Comparison of ENCODE assay signal across 18 mouse cellular contexts in the genomic region with DNA sequence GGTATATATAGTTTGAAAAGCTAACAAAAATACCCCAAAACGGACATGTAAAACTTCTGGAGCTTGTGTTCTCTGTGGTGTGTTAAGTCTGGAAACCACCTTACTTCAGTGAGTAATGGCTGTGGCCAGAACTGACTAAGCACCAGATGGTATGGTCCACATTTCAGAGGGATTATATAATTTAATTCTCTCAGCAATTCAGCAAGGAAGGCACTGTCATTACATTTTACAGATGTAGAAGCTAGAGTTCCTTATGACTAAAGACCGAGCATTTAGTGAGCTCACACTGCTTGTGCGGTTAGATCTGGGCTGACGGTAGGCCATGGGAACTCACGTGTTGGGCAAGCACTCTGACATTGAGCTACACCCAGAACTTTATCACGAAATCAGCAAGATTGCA. TPM values are rescaled to one million over a fixed set of nuclear protein-coding genes. Genes with fewer than 3 reads are reported as not detected.
DNase-seq lines count a peak whose midpoint lies in the region; ATAC-seq lines count a peak whose summit lies in the region.
"Had no signal": no experiment of that assay in that cellular context is flagged by ENCODE, and none has a peak within 500 bp of the region (broad histone marks: within the 10 kb centered on the region; RNA-seq: fewer than 3 reads in every experiment).

No protein-coding gene starts in this region.

- no peaks in the 10 kb centered on the region for H3K9me3 ChIP-seq in embryonic facial prominence, embryonic 14.5 days (ENCODE audit: control insufficient read depth, low read length)
- H3K9me3 ChIP-seq: heart, embryonic 15.5 days; limb, embryonic 13.5 days; liver, embryonic 15.5 days; midbrain, embryonic 10.5 days had no signal

- H3K9ac ChIP-seq in embryonic facial prominence, embryonic 14.5 days (ENCODE audit: low read depth, low read length) = no peak overlapping the region
- H3K9ac ChIP-seq: heart, embryonic 15.5 days; limb, embryonic 13.5 days; liver, embryonic 15.5 days had no signal

- H3K4me3 ChIP-seq in embryonic facial prominence, embryonic 14.5 days (ENCODE audit: low read depth, low read length) = no peak overlapping the region
- H3K4me3 ChIP-seq: heart, embryonic 15.5 days; limb, embryonic 13.5 days; liver, embryonic 15.5 days; midbrain, embryonic 10.5 days had no signal

- H3K27me3 ChIP-seq in embryonic facial prominence, embryonic 14.5 days (replicated peaks; ENCODE audit: control insufficient read depth, insufficient read depth, low read length) = no peaks in the 10 kb centered on the region
- H3K27me3 ChIP-seq: heart, embryonic 15.5 days; limb, embryonic 13.5 days; liver, embryonic 15.5 days; Patski had no signal

- peak; percentile 26; the same call in 1 of the 2 replicates for ATAC-seq in embryonic facial prominence, embryonic 14.5 days (ENCODE audit: low read depth)
- ATAC-seq: forebrain, embryonic 14.5 days; intestine, embryonic 16.5 days; Patski had no signal

- peaks cover 20% of the 10 kb centered on the region for H3K4me1 ChIP-seq in embryonic facial prominence, embryonic 14.5 days (ENCODE audit: control insufficient read depth, insufficient read depth, low read length)
- H3K4me1 ChIP-seq: liver, embryonic 15.5 days; midbrain, embryonic 10.5 days had no signal

- peak; percentile 38 to 49 for DNase-seq in frontal cortex, postnatal 36 days (ENCODE audit: low spot score in 2 of 2)
- DNase-seq in frontal cortex, postnatal 10 days (ENCODE audit: low spot score in 2 of 2) = no peak
- DNase-seq in thymus, postnatal 0 days (ENCODE audit: low spot score) = peak; percentile 7
- no peak for DNase-seq in thymus, postnatal 4 days
- DNase-seq in embryonic facial prominence, embryonic 14.5 days (ENCODE audit: low spot score) = peak; percentile 39
- DNase-seq in heart, adult 9 months (ENCODE audit: low spot score in 2 of 2) = no peak
- DNase-seq in adrenal gland, adult (ENCODE audit: inconsistent age in 2 of 2, low spot score in 1 of 2) = no peak
- no peak for DNase-seq in adrenal gland, postnatal 4 days (ENCODE audit: low spot score in 2 of 2)
- DNase-seq: cerebellum, adult 11-12 months; lung, postnatal 36 days had no signal

- peak overlapping the region; percentile 21; the same call in 1 of the 2 replicates for H3K27ac ChIP-seq in embryonic facial prominence, embryonic 14.5 days (replicated peaks; ENCODE audit: low read depth, low read length)
- H3K27ac ChIP-seq: heart, embryonic 15.5 days; kidney, postnatal 0 days; limb, embryonic 13.5 days; liver, embryonic 15.5 days; midbrain, embryonic 10.5 days had no signal

- no peaks in the 10 kb centered on the region for H3K36me3 ChIP-seq in embryonic facial prominence, embryonic 14.5 days (ENCODE audit: control insufficient read depth, insufficient read depth, low read length)
- H3K36me3 ChIP-seq: heart, embryonic 15.5 days; limb, embryonic 13.5 days; liver, embryonic 15.5 days; midbrain, embryonic 10.5 days had no signal

- H3K4me2 ChIP-seq in embryonic facial prominence, embryonic 14.5 days (ENCODE audit: low read depth, low read length) = no peak overlapping the region
- H3K4me2 ChIP-seq: heart, embryonic 15.5 days; limb, embryonic 13.5 days; liver, embryonic 15.5 days had no signal

- 59% methylated on average over 6 of the region's 6 CpGs for WGBS in embryonic facial prominence, embryonic 14.5 days

RNA-seq across cellular contexts. Expression of a gene that starts 53.0 kb away (rescaled TPM):
- 6.2 and 7.3 TPM in 2 replicates for polyA plus RNA-seq in thymus, postnatal 0 days (2015; fragmentation: Nextera tagmentation; extraction: Ambion mirVana)
- 3.6 and 4.7 TPM in 2 replicates for polyA plus RNA-seq in embryonic facial prominence, embryonic 14.5 days (2014; fragmentation: Nextera tagmentation; extraction: Ambion mirVana)
- 10 to 100 TPM; 14.2 to 15.1 TPM for total RNA-seq in adrenal gland, postnatal 4 days (2021)

RNA-seq across cellular contexts. Expression of a gene that starts 53.1 kb away (rescaled TPM):
- 20.7 and 23.0 TPM in 2 replicates for polyA plus RNA-seq in thymus, postnatal 0 days (2015; fragmentation: Nextera tagmentation; extraction: Ambion mirVana)
- 38.9 and 39.5 TPM in 2 replicates for polyA plus RNA-seq in embryonic facial prominence, embryonic 14.5 days (2014; fragmentation: Nextera tagmentation; extraction: Ambion mirVana)
- 10 to 100 TPM; 36.3 to 38.5 TPM for total RNA-seq in adrenal gland, postnatal 4 days (2021)

Comparison
In these comparisons a context has a peak if more than half of its experiments do, and no peak if none do; other contexts are left out.
1. DNase-seq: peak in frontal cortex, postnatal 36 days (2 of 2), thymus, postnatal 0 days (single experiment) and embryonic facial prominence, embryonic 14.5 days (single experiment); none in frontal cortex, postnatal 10 days (0 of 2), thymus, postnatal 4 days (single experiment), heart, adult 9 months (0 of 2), adrenal gland, adult (0 of 2) and adrenal gland, postnatal 4 days (0 of 2).